Mouse (Mus musculus) splenic B cell, adult 2 months (primary cell): ENCODE measurements around the gene Rbm4b.
A peak's percentile ranks its signal among the peaks of the same experiment; 100 is the strongest.

Source experiments
- DNase-seq: peaks from one replicate; pipeline ENCODE4 v3.0.0-alpha.2; 2011; ENCODE audit warnings: low read depth, low spot score
- H3K27me3 ChIP-seq: 2 replicates; pipeline ENCODE4 v1.6.1; 2012; ENCODE audit warnings: mild to moderate bottlenecking, low read length, moderate library complexity, mixed read lengths; ENCODE audit not compliant: control insufficient read depth, poor library complexity, insufficient read depth, severe bottlenecking
- H3K36me3 ChIP-seq: 2 replicates; pipeline ENCODE4 v1.6.1; 2012; ENCODE audit warnings: mild to moderate bottlenecking, low read length, moderate library complexity, mixed read lengths; ENCODE audit not compliant: control insufficient read depth, poor library complexity, insufficient read depth, severe bottlenecking

Rbm4b gene

DNA sequence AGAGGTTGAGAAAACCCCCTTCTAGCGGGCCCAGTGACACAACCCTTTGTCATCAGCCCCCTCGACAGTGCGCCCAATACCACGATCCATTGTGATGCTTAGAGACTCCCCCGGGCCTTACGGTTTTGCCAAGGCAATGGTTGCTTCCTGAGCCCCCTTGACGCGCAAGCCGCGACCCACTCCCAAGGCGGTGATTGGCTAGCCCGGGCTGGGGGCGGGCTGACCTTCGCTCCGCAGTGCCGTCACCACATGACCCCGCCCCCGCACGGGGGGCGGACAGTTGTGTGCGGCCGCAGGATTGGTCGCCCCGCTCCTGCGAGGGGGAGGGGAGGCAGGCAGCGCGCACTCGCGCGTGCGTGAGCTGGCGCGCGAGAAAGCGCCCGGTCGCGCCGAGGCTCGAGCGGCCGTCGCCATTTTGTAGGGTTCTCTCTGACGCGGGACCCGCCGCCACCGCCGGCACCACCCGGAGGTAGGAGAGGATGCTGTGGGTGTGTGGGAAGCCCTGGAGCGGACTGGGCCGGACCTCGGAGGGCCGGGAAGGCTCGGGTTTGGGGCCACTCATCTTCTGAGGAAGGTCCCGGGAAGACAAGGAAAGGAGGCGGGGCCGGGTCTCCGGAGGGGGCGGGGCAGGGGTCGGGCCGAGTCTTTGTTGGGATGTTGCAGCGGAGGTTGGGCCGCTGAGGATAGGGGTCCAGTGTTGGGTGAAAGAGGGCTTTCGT lies at the start of gene Rbm4b:
Gene Rbm4b (plus strand): TSS at position 305 of the 719 bp plus-strand sequence.
- H3K36me3 ChIP-seq = no peaks in the 10 kb centered on the region
- DNase-seq = peak; percentile 98
- H3K27me3 ChIP-seq = no peaks in the 10 kb centered on the region

DNA sequence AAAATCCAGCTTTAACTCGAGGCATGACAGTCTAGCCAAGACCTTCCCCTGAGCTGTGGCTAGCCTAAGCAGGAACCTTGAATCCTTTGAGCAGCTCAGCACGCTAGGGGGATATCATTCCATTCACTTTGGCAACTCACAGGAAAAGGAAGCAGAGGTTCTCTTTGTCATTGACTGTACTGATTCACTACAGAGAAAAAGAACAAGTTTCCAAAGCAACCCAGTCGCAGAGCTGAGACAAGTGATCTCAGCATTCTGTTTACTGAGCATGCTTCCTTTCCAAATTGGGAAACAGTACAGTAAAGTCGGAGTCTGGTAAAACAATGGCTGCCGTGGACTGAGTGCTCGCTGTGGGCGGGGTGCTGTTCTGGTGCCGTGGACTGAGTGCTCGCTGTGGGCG lies 47.5 kb upstream of the Rbm4b start:
- no peak for DNase-seq
- Histone ChIP-seq H3K36me3 (no peaks in the 10 kb centered on the region), H3K27me3 (no peaks in the 10 kb centered on the region; the same call in 1 of the 2 replicates)

DNA sequence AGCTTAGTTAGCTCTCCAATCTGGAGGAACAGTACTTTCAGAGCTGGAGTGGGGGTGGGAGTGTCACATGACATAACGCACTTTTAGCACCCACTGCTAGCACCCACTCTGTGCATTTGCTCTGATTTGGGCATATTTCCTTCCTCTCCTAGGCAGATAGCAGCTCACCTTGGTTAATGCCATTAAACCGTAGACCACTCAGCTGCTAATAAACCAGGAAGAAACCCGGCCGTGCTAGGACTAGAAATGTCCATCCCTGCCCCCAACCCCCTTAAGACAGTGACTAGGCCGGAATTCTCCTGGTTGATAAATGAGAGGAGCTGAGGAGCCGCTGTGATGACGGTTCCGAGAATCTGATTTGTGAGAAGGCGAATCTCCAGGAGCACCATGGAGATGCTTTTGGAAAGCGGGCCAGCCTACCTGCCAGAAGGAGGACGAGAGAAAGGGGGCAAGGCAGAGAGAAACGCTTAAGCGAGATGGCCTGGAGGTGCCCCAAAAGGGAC lies 45.1 kb upstream of the Rbm4b start, which contains the start of gene Sptbn2:
Gene Sptbn2 (plus strand): TSS at position 70 of the 503 bp plus-strand sequence.
- H3K27me3 ChIP-seq = no peaks in the 10 kb centered on the region; the same call in 1 of the 2 replicates
- no peaks in the 10 kb centered on the region for H3K36me3 ChIP-seq
- no peak for DNase-seq

DNA sequence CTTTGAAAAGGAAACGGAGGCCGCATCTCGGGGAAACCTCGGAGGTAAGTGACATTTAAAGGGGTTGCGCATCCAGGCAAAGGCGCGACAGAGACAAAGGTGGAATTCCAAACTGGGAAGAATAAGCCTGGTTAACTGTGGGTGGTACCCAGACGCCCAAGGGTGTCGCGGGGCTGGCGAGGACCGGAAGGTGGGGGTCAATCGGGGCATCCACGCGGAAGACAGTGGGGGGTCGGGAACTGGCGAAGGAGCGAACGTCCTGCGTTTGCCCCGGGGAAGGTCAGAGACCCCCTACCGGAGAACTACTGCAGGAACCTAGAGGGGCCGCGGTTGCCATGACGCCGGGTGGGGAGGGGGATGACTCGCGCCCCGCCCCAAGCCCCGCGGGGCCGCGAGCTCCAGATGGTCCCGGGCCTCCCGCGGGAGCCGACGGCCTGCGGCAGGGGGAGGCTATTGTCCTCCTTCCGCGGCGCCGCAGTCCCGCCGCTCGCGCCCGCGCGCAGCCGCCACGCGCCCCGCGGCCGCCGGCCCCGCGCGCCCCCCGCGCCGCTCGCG lies 44.6 kb upstream of the Rbm4b start:
- no peaks in the 10 kb centered on the region for H3K36me3 ChIP-seq
- no peak for DNase-seq
- no peaks in the 10 kb centered on the region; the same call in 1 of the 2 replicates for H3K27me3 ChIP-seq

DNA sequence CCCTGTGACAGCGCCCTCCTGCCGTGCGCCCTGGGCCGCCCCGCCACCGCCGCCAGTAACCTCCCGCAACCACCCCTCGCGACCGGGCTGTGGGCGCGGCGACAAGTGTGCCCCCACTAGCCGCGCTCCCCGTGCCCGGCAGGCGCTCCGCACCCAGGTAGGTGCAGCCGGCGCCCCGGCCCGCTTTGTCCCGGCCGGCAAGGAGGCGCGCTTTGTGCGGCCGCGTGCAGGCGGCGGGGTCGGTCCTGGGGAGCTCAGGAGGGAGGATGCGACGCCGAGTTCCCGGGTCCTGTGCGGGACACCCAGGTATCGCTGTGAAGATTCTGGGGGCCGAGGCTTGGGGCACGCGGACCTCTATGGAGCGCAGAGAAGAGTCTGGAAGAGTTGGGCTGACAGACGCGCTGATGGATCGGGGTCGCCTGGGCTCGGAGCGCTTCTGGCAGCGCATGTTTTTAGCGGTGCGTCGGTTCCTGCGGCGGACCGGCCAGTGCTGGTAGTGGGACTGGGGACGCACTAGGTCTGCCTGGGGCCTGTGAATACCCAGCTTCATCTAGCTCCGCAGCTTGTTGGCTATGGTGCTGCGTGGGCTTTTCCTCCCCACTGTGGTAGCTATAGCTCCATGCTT lies 44.0 kb upstream of the Rbm4b start:
- DNase-seq = no peak
- Histone ChIP-seq H3K27me3 (no peaks in the 10 kb centered on the region; the same call in 1 of the 2 replicates), H3K36me3 (no peaks in the 10 kb centered on the region)

DNA sequence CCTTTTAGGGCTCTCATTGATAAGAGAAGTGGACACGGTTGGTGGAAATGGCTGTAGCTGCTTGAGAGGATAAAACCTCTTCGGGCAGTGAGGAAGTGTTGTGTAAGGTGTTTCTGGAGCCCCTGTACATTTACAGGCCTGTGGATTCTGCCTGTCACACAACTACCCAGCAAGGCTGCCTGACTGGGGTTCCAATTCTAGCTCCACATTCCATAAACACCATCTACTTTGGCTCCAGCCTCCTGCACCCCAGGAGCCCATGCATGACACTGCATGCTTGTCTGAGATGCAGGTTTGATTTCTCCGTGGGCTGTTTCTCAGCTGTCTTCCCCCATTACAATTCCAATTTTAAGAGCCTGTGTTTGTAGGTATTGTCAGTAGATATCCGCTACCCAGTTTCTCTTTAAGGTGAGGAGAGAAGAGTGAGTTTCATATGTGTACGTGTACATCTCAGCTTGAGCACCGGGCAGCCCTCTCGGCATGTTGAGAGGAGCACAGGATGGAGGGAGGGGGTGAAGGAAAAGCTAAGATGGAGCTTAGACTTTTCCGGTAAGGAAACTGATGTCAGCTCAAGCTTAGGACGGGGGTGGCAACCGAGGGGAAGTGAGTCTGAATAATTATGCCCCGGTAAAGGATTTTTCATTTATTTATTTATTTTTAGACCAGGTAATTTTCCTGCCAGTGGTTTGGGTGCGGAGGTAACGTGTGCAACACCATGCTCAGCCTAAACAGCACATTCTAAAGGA lies 43.3 kb upstream of the Rbm4b start:
- H3K36me3 ChIP-seq = no peaks in the 10 kb centered on the region
- no peaks in the 10 kb centered on the region; the same call in 1 of the 2 replicates for H3K27me3 ChIP-seq
- no peak for DNase-seq

DNA sequence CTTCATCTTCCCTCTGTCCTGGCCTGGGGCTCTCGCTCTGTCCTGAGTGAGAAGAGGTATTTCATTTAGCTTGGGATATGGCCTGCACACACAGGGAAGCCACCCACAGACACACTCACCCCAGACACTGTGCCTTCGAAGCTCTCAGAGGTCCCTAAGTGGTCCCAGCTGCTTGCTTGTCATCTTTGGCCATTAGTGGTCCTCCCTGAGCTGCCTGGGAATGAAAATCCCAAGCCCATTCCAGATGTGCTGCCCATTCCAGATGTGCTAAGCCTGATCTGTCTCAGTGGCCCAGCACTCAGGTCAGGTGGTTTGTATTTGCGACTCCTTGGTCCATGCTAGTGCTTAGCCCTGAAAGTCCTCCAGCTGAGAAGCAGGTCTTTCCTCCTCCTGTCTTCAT lies 42.4 kb upstream of the Rbm4b start:
- no peaks in the 10 kb centered on the region for H3K36me3 ChIP-seq
- no peak for DNase-seq
- H3K27me3 ChIP-seq = no peaks in the 10 kb centered on the region; the same call in 1 of the 2 replicates

DNA sequence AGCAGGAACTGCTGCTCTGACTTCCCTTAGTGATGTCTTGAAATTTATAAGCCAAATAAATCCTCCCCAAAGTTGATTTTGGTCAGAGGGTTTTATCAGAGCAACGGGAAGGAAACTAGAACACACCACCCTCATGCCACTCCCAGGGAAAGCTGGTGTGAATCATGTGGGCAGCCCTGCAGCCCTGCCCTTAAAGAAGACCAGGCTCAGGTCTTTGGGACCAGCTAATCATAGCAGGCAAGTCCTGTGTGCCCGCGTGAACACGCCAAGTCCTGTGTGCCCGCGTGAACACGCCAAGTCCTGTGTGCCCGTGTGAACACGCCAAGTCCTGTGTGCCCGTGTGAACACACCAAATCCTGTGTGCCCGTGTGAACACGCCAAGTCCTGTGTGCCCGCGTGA lies 39.5 kb upstream of the Rbm4b start:
- no peaks in the 10 kb centered on the region for H3K36me3 ChIP-seq
- no peak for DNase-seq
- no peaks in the 10 kb centered on the region; the same call in 1 of the 2 replicates for H3K27me3 ChIP-seq

DNA sequence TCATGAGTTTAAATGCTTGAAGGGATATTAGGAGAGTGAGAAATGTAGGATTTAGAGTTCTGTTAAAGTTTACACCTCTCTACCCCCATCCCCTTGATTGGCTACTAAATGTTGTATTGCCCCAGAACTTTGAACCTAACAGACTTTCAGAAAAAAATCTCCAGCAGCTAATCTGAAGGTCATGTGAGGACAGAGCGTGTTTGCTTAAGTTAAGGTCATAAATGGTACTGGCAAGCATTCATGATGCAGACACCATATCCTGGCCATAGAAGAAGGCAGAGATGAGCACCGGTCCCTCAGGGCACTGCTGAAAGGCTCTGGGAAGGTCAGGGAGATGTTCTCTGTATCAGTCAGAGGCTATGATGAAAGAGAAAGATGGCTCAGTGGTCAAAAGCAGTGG lies 39.0 kb upstream of the Rbm4b start:
- no peak for DNase-seq
- H3K27me3 ChIP-seq = no peaks in the 10 kb centered on the region
- H3K36me3 ChIP-seq = no peaks in the 10 kb centered on the region

DNA sequence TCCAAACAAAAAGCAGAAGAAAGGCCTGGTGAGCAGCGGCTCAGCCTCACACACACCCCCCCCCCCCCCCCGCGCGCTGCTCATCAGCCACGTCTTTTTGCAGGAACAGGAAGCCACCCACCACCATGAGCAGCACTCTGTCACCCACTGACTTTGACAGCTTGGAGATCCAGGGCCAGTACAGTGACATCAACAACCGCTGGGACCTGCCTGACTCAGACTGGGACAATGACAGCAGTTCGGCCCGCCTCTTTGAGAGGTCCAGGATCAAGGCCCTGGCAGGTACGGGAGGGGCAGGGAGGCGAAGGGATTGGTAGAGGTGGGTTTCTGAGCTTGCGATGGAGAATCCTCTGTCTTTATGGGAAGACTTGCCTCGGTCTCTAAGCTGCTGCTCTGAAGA lies 37.6 kb upstream of the Rbm4b start:
- Histone ChIP-seq H3K27me3 (no peaks in the 10 kb centered on the region), H3K36me3 (no peaks in the 10 kb centered on the region)
- DNase-seq = no peak

DNA sequence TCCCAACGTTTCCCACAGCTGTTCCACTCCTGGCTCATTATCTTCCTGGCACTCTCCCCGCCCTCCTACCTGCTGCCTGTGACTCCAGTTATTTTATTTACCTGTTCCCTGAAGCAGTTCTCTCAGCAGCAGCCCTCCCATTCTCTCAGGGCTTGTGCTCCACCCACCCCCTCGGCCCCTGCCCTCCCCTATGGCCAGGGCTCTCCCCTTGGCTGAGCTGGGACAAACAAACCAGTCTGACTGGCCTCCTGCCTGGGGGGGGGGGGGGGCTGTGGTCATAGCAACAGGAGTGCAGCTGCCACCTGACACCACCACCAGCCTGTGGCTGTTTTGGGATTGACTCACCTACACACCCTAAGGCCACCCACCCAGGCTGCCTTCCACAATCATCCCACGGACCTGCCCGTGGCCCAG lies 36.9 kb upstream of the Rbm4b start:
- no peak for DNase-seq
- Histone ChIP-seq H3K36me3 (no peaks in the 10 kb centered on the region), H3K27me3 (no peaks in the 10 kb centered on the region)

DNA sequence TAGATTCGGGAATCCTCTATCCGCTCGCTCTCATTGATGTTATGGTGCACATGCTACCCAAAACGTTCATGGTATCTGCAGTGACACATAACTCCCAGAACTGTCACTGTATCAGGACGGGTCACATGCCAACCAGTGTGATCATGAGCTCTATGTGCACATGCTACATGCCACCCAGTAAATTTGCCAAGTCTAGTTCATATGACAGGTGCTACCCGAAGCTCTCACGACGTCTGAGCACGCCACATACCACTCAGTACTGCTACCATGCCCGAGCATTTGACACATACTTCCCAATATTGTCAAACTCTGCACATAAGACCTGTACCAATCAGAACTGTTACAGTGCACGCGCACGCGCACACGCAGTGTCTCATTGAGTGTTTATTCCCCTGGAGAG lies 36.2 kb upstream of the Rbm4b start:
- no peaks in the 10 kb centered on the region for H3K36me3 ChIP-seq
- H3K27me3 ChIP-seq = no peaks in the 10 kb centered on the region
- no peak for DNase-seq

DNA sequence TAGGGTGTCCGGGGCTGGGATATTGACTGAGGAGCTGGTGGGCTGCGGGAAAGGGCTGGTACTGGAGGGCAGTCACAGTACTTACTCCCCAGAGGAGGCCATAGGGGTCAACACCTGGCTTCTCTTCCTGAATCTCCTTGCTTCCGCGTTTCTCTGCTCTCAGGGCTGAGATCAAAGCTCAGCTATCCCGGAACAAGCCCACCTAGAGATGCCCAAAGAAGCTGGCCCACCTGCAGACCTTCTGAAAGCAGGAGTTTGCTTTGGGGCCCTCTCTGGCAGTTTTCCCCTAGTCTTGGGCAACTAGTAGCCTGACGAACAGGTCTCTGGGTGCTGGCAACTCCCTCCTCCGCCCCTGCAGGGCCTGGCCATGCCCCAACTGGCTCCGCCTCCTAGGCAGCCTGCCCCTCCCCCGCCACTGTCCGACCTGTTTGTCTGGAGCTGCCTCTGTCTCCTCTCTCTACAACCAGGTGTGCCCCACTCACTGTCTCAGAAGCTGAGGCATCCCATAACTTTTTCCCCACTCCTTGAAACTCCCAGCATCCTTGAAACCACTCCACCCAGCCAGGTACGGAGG lies 35.5 kb upstream of the Rbm4b start:
- no peaks in the 10 kb centered on the region for H3K27me3 ChIP-seq
- H3K36me3 ChIP-seq = no peaks in the 10 kb centered on the region
- no peak for DNase-seq

DNA sequence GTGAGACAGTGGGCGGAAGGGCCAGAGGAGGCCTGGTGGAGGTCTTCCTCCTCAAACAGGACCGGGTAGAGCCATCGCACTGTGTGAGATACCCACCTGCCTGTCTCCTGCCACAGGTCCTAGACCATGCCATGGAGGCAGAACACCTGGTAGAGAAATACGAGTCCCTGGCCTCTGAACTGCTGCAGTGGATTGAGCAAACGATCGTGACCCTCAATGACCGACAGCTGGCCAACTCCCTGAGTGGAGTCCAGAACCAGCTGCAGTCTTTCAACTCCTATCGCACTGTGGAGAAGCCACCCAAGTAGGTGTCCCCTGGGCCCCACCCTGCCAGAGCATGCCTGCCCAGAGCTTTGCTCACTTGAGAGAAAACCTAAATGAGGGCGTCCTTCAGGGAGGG lies 27.1 kb upstream of the Rbm4b start:
- no peak for DNase-seq
- Histone ChIP-seq H3K27me3 (no peaks in the 10 kb centered on the region), H3K36me3 (no peaks in the 10 kb centered on the region)
